Mouse (Mus musculus) heart, adult 11 months (tissue): ENCODE results near the gene Gm20661.
"Not testable (repeated sequence)": the region's sequence is repeated elsewhere in the genome, so short reads cannot be mapped to it uniquely, and the experiment has no call there.

Experiments
- DNase-seq: peaks from one replicate; pipeline ENCODE4 v3.0.0; 2022

Gm20661 gene

GRCm38 (mm10) chr9:108001922-108002770 lies 19.3 kb downstream of the Gm20661 start, which contains the start of gene Ip6k1:
Gene Ip6k1 (plus strand): TSS chr9:108002501.
- peak; percentile 100 for DNase-seq

- no peak for DNase-seq
Observed at GRCm38 (mm10) chr9:108002778-108003530, 20.1 kb downstream of the Gm20661 start.

GRCm38 (mm10) chr9:108003531-108003890 lies 20.7 kb downstream of the Gm20661 start:
- peak; percentile 92 for DNase-seq

- no peak for DNase-seq
Observed at GRCm38 (mm10) chr9:108008041-108008440, 25.2 kb downstream of the Gm20661 start.

GRCm38 (mm10) chr9:108010385-108010784 lies 27.5 kb downstream of the Gm20661 start:
- DNase-seq = no peak

GRCm38 (mm10) chr9:108013577-108013976 lies 30.7 kb downstream of the Gm20661 start:
- not testable (repeated sequence) for DNase-seq

- DNase-seq = no peak
Observed at GRCm38 (mm10) chr9:108017127-108017526, 34.3 kb downstream of the Gm20661 start.

GRCm38 (mm10) chr9:108020741-108021140 lies 37.9 kb downstream of the Gm20661 start:
- no peak for DNase-seq

- no peak for DNase-seq
Observed at GRCm38 (mm10) chr9:108023216-108023615, 40.4 kb downstream of the Gm20661 start.

GRCm38 (mm10) chr9:108026584-108026983 lies 43.7 kb downstream of the Gm20661 start:
- no peak for DNase-seq

GRCm38 (mm10) chr9:108027867-108028266 lies 45.0 kb downstream of the Gm20661 start:
- no peak for DNase-seq

GRCm38 (mm10) chr9:108032126-108032525 lies 49.3 kb downstream of the Gm20661 start:
- DNase-seq = no peak

GRCm38 (mm10) chr9:108035331-108036156 lies 52.7 kb downstream of the Gm20661 start:
- DNase-seq = no peak
